Mouse (Mus musculus): Measurements from ENCODE around the gene Zfp575.

Gene Zfp575

GRCm38 (mm10) chr7:24563191-24563836 is 24.1 kb downstream of the Zfp575 start:
- DNase-seq, result no peak

- no peak for DNase-seq
These were observed 26.0 kb downstream of the Zfp575 start for GRCm38 (mm10) chr7:24561450-24561849.

DNA sequence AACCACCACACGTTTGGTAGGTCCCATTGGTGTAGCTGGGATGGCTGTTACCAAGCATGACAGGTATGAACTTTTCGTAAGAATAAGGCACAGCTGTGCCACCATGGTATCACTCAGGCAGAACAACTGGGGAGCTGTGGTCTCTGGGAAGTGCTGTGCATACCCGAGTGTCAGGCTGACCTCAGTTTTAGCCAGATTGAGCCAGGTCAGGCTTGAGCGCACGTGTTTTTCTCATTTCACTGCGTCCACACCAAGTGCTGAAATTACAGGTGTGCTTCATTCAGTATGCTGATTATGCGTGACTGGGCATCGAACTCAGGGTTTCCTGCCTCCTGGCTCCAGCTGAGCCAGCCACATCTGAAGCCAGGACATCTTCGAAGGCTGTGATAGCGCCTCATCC is 31.7 kb downstream of the Zfp575 start:
- peak in 1 of 2 experiments; percentile 37 for DNase-seq

DNA sequence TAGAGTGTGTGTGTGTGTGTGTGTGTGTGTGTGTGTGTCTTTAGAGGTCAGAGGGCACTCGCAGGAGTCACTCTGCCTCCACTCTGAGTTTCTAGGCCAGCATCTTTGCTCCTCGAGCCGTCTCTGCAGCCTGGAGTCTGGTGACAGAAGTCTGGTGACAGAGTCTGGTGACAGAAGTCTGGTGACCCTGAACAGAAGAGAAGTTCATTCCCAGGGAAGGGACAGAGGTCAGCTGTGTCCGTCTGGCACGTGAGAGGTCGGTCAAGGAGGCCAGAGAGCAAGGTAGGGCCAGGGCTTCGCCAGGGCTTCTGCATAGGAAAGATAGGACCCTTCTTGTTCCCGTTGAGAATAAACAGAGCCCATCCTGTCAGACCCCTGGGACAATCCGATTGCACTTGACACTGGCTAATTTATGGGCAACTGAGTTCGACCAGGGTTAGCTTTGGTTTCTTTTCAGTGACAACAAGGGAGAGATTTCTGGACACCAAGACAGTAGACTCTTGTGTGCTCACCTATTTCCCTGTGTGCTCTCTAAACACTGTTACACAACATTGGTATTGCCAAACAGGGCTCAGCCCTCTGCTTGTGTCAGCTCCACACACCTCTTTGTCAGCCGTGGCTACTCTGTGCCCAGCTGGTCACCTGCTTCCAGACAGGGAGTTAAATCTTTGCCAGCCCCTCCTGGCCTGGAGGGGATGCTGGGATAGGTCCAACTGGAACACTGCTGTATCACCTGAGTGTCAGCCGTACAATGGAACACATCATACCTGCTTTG is 35.3 kb downstream of the Zfp575 start:
- no peak for DNase-seq

DNA sequence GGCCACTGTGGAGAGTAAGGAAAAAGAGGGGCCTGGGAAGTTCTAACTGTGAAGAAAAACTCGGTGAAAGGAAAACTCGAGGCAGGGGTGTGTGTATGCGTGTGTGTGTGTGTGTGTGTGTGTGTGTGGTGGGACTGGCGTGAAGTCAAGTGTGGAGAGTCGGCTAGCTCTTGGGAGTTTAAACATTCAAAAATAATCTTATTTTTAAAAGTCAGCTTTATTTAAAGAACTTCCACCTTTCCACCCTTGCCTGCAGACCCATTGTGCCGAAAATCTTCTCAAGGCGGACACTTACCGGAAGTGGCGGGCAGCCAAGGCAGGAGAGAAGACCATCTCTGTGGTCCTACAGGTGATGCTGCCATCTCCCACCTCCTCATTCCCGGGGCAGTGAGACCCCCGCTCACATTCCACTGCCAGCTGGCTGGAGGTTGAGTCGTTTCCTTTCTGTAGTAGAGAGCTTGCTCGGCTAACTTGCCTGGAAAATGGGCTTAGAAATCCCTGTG is 39.9 kb downstream of the Zfp575 start:
- DNase-seq, result no peak

- peak; percentile 99 to 100 for DNase-seq
These were observed 40.6 kb downstream of the Zfp575 start for GRCm38 (mm10) chr7:24546634-24547389.

GRCm38 (mm10) chr7:24546068-24546614 is 41.3 kb downstream of the Zfp575 start, which contains the start of the genes Pinlyp and Xrcc1:
Pinlyp (minus strand) TSS chr7:24546118.
Xrcc1 (plus strand) TSS chr7:24546289.
- DNase-seq, result peak; percentile 29 to 41

DNA sequence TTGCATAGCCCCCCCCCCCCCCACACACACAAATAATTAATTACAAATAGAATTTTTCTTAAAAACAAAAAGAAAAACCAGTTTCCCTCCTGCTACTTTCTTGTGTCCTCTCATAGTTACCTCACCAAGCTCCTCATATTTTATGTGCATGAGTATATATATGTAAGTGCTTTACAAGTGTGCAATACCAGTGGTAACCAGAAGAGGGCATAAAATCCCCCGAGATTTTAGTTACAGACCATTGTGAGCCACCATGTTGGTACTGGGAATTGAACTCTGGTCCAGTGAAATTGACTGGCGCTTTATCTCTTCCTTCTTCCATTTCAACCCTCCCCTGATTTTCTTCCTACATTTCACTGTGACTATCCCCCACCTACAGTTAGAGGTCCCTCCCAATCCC is 42.9 kb downstream of the Zfp575 start:
- DNase-seq, result no peak

- no peak for DNase-seq
These were observed 47.8 kb downstream of the Zfp575 start for GRCm38 (mm10) chr7:24539686-24540085.

DNA sequence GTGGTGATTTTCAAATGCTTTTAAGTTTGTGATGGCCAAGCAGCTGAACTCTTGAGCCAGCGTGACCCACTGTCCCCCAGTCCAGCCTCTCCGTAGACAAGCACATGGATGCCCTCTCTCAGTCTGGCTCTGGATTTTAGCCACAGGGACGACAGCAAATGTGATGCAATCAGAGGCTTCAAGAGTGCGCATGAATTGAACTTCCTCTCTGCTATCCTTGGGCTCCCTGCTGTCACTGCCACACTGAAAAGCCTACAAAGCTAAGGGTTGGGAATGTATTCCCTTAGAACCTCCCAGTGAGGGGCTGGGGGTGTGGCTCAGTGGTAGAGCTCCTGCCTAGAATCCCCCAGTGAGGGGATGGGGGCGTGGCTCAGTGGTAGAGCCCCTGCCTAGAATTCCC is 48.7 kb downstream of the Zfp575 start:
- DNase-seq, result no peak

DNA sequence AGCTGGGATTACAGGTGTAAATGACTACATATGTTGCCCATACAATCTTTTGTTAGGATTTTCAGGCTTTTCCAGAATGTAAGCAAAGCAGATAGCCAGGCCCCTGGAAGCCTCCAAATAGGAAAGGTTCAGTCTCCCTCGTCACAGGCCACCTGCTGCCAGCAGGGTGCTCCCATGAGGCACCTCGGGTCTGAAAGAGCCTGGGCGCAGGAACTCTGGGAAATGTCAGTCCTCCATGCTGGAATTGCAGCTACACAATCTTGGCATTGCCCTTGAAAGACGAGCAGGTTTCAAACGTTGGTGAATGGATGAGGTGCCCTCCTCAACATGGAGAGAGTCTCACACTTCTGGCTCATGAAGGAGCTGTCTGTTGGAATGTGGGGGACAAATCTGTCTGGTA is 49.3 kb downstream of the Zfp575 start:
- DNase-seq, result peak; percentile 51 to 70

- no peak for DNase-seq
These were observed 49.9 kb downstream of the Zfp575 start for GRCm38 (mm10) chr7:24537591-24537990.

- peak; percentile 16 to 38 for DNase-seq
These were observed 50.4 kb downstream of the Zfp575 start for GRCm38 (mm10) chr7:24537081-24537480.

- DNase-seq, result peak in 1 of 2 experiments; percentile 40
These were observed 53.1 kb downstream of the Zfp575 start for GRCm38 (mm10) chr7:24534301-24534700.

Data from kidney, postnatal 4 days (tissue).